Mouse (Mus musculus): ENCODE data around the gene Wdr45b.
"Not testable (repeated sequence)": the region's sequence is repeated elsewhere in the genome, so short reads cannot be mapped to it uniquely, and the experiment has no call there.

Gene Wdr45b

DNA sequence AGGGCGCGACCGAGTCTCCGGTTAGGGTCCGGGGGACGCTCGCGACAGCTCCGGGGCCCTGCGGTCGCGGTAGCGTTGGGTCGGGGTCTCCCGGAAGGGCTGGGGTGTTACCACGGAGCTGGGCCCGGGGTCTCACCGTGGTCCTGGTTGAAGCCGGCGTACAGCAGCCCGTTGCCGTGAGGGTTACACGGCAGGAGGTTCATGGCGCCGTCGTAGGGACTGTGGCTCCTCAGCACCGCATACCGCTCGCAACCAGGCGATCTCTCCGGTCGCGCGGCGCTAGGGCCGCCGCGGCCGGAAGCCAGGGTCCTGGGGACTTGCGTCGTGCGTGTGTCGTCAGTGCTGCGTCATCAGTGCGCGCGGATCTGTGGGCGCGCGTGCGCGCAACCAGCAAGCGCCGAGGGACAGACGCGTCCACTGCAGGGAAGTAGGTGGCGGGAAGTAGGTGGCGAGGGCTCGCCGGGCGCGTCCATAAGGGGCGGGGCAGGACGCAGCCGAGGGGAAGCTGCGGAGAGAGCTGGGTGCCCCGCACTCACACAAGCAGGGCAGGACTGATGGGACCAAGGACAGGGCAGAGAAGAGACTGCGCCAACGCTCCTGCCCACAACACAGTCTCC, at the start of gene Wdr45b:
Wdr45b (minus strand) TSS at position 355 of the 617 bp plus-strand sequence.
- peak; percentile 98 to 99 for DNase-seq

GRCm38 (mm10) chr11:121392405-121392804, 38.2 kb upstream of the Wdr45b start:
- no peak for DNase-seq

DNA sequence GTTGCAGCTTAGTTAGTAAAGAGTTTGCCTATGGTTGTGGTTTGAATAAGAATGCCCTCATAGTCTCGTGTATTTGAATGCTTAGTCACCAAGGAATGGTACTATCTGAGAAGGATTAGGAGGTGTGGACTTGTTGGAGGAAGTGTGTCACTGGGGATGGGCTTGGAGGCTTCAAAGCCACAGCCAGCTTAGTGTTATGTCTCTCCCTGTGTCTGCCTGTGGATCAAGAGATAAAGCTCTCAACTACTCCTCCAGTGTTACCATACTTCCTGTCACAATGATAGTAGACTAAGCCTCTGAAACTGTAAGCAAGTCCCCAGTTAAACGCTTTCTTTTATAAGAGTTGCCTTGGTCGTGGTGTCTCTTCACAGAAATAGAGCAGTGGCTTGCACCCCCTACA, 36.5 kb upstream of the Wdr45b start:
- no peak for DNase-seq

GRCm38 (mm10) chr11:121388554-121388945, 34.3 kb upstream of the Wdr45b start:
- DNase-seq, result no peak

DNA sequence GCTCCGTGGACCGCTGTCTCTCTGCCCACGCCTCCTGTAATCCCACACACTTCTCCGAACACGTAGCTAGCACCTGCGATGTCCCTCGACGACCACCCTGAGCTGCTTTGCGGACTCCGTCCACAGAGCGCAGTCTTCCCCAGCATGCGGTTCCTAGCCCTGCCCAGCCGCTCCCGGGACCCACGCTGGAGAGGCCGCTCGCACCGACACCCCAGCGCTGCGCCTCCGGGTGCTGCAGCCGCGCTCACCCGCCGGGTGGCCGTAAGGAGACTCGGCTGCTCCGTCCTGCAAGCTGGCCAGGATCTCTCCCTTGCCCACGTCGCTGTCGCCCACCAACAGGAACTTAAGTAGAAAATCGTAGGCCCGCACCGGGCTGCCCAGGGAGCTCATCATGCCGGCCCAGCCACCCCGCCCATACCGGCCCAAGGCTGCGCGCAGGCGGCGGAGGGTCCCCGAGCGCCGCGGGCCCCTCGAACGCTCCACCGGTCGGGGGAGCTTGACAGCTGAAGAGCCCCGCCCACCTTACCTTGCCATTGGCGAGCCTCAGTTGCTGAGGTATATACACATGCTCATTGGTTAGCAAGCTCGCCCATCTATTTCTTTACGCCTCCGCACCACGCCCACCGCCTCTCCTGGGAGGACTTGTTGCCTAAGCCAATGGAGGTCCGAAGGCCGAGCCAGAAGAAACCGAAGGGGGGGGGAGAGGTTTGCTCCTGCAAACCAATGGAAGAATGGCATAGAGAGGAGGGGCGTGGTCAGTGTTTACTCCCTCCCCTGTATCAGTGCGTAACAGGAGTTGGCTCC, 33.7 kb upstream of the Wdr45b start, which contains the start of gene Rab40b:
Rab40b (minus strand) TSS at position 502 of the 804 bp plus-strand sequence.
- peak; percentile 15 for DNase-seq

GRCm38 (mm10) chr11:121380294-121380693, 26.0 kb upstream of the Wdr45b start:
- no peak for DNase-seq

DNA sequence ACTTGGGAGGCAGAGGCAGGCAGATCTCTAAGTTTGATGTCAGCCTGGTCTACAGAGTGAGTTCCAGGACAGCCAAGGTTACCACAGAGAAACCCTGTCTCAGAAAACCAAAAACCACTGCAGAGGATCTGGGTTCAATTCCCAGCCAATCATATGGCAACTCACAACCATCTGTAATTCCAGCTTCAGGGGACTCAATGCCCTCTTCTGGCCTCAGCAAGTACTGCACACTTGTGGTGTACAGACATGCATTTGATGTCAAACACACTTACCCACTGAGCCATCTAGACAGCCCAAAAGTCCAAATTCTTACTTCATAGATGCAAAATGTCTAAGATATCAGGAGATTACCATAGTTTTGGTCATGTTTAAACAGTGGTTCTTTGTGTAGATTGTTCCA, 24.4 kb upstream of the Wdr45b start:
- no peak for DNase-seq

GRCm38 (mm10) chr11:121373305-121373704, 19.1 kb upstream of the Wdr45b start:
- no peak for DNase-seq

DNA sequence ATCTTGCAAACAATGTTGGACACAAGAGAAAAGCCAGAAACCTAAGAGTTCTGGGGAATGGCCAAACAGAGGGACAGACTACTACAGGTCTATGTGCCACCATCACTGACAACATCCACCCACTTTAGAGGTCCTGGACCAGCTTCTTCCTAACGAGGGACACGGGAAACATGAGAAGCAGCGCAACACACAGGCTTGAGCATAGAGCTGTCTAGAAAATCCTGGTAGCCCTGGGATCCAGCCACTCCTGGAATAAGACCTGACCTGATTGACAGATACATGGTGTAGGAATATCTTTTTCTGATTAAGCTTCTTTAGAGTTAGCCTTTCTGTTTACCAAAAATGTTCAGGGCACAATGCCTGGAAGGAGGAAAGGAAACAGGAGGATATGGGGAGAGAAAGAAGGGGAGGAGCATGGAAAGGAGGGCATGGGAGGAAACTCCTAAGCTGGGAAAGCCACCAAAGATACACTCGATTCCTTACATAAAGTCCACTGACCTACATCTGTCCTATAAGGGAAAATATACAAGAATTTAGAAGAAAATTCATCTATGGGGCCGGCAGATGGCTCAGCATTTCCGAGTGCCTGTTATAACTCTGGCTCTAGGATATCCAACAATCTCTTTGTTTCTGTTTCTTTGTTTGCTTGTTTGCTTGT, 16.2 kb upstream of the Wdr45b start:
- DNase-seq, result no peak

DNA sequence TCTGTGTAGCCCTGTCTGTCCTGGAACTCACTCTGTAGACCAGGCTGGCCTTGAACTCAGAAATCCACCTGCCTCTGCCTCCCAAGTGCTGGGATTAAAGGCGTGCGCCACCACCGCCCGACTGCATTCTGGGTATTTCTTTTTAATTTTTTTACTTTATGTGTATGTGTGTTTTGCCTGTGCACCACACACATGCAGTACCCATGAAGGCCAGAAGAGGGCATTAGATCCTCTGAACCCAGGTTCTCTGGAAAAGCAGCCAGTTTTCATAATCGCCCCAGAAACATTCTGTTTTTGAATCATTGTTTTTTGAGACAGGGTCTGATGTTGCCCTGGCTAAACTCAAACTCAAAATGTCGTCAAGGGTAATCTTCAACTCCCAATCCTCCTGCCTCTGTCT, 15.4 kb upstream of the Wdr45b start:
- peak; percentile 56 to 62 for DNase-seq

GRCm38 (mm10) chr11:121368731-121369130, 14.5 kb upstream of the Wdr45b start:
- DNase-seq, result no peak

GRCm38 (mm10) chr11:121367170-121367707, 13.0 kb upstream of the Wdr45b start:
- no peak for DNase-seq

DNA sequence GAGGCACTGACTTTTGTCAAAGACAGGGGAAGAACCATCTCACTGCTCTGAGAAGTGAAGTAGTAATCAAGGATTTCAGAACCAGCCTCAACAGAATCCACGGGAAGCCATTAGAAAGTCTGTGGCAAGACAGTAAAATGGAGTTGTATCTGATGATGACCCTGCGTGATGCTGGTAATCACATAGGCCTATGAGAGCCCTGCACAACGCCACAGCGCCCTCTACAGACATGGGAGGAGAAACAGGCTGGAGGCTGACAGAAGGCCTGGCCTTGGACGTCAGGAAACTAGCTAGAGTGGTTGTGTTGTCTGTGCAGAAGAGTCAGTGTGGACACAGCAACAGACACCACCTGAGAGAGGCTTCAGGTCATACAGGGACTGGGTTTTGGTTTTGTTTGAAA, 8.0 kb upstream of the Wdr45b start:
- DNase-seq, result peak; percentile 51 to 57

DNA sequence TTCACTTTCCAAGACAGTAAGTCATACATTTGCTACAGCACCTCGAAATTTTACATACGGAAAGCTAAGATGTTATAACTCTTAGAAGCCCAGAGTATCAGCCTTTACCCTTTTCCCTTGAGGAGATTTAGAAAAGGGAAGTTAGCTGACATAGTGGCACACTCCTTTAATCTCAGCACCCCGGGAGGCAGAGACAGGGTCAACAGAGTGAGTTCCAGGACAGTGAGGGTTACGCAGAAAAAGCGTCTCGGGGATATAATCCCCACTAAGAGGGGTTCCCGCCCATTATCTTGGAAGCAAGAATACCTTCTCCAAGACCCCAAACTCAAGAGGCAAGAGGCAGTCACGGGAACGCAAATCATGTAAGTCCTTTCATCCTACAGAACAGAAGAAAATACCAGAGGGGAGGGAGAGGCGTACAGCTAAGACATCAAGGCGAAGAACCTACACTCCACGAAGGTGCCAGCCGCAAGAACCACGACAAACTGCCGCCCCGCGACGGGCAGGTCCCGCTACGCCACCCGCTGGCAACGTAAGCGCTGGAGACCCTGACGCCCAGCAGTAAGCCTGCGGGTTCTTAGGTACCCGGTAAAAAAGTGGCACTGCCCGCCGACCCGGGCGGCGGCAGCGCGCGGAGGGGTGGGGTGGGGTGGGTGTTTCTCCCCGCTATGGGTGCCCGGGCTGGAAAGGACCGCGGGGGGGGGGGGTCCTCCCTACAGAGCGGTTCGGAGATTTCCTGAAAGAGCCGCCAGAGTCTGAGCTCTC, 737 bp downstream of the Wdr45b start:
- peak; percentile 53 to 55 for DNase-seq

DNA sequence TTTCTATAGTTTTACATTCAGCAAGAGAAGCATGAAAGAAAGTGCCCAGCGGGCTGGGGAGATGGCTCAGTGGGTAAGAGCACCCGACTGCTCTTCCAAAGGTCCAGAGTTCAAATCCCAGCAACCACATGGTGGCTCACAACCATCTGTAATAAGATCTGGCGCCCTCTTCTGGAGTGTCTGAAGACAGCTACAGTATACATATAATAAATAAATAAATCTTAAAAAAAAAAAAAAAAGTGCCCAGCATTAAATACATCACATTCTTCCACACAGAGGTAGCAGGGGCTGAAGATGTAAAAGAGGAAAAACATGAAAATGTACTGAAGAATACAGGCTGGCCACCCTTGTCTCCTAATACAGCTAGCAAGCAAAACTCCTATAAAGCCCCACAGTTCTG, 5.5 kb downstream of the Wdr45b start:
- DNase-seq, result not testable (repeated sequence)

- no peak for DNase-seq
Observed at GRCm38 (mm10) chr11:121348166-121348565, 6.1 kb downstream of the Wdr45b start.

DNA sequence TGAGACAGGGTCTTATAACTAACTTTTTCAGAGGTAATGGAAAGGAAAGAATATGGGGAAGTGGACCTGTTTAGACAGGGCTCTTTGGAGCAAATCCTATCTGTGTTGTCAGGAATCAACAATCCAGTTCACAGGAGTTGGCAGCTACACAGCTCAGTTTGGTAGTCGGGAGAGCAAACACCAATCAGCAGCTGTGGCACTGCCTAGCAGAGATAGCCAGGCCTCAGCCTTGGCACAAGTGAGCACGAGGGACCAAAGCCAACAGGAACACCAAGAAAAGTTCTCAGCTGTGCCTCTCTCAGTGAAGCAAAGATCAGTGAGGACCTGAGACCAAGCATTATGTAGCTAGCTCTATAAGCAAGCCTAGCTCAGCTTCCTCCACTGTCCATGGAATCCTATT, 7.2 kb downstream of the Wdr45b start:
- no peak for DNase-seq

DNA sequence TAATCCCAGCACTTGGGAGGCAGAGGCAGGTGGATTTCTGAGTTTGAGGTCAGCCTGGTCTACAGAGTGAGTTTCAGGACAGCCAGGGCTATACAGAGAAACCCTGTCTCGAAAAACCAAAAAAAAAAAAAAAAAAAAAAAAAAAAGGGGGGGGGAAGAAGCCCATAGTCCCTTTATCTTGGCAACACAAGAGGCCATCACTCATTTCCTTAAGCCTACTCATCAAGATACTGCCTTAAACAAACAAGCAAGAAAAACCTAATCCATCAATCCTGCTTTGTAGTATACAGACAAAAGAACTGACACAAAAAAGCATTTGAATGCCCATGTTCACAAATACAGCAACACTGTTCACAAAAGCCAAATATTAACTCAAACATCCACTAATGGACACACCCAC, 11.8 kb downstream of the Wdr45b start:
- DNase-seq, result not testable (repeated sequence)

GRCm38 (mm10) chr11:121340287-121340686, 14.0 kb downstream of the Wdr45b start:
- DNase-seq, result no peak

DNA sequence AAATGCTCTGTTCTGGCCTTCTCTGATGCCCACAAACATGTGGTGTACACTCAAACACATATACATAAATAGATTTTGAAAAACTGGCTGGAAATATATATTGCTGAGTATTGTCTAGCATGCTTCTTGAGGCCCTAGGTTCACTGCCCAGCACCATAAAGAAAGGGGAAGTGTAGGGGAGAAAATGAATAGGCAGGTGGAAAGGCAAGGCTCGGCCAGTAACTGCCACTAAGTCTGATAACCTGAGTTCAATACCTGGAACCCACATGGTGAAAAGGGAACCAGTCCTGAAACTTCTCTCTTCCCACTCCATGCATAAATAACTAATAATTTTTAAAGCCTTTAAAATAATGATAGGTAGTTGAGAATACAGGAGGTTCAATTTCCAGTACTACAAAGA, 14.6 kb downstream of the Wdr45b start:
- no peak for DNase-seq

- DNase-seq, result no peak
Observed at GRCm38 (mm10) chr11:121331641-121332040, 22.6 kb downstream of the Wdr45b start.

- DNase-seq, result no peak
Observed at GRCm38 (mm10) chr11:121328619-121329018, 25.6 kb downstream of the Wdr45b start.

- no peak for DNase-seq
Observed at GRCm38 (mm10) chr11:121328206-121328605, 26.0 kb downstream of the Wdr45b start.

Measured in B cell, adult 2 months (primary cell).